Mouse (Mus musculus): Measurements from ENCODE around the gene Ssty2. TPM values are rescaled to one million over a fixed set of nuclear protein-coding genes. Genes with fewer than 3 reads are reported as not detected.
"Not testable (repeated sequence)": the region's sequence is repeated elsewhere in the genome, so short reads cannot be mapped to it uniquely, and the experiment has no call there.

The Ssty2 gene
- not detected in 2 replicates for polyA plus RNA-seq (2014; fragmentation: Nextera tagmentation; extraction: Ambion mirVana)

DNA sequence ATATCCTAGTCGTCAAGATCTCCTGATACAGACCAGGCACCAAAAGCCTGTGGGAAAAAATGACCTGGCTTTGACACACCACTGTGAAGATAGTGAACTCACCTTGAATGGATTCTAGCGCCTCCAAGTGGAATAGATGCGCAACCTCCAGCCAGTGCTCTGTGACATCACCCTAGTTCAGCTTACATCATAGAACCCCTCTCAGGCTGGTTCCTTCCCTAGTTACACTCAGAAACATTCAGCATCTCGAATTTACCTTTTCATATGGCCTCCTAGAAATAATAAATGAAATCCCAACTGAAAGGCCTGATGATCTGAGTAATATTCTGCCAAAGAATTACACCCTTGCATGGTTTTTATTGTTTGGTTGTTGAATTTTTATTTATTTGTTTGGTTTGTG is at the start of gene Ssty2:
Gene Ssty2 (minus strand): TSS at position 101 of the 400 bp plus-strand sequence.
- H3K4me2 ChIP-seq (ENCODE audit: low read length); ATAC-seq (ENCODE audit: low FRiP score, low TSS enrichment); H3K36me3 ChIP-seq (ENCODE audit: control insufficient read depth, insufficient read depth, low read length); H3K27ac ChIP-seq (replicated peaks; ENCODE audit: low read depth, low read length); DNase-seq; H3K4me1 ChIP-seq (ENCODE audit: control insufficient read depth, insufficient read depth, low read length); H3K4me3 ChIP-seq (replicated peaks; ENCODE audit: low read depth, low read length); H3K27me3 ChIP-seq (ENCODE audit: control insufficient read depth, insufficient read depth, low read length); H3K9me3 ChIP-seq (ENCODE audit: control insufficient read depth, low read length); H3K9ac ChIP-seq (replicated peaks; ENCODE audit: low read length): not testable (repeated sequence)
- no CpG with 5 or more reads among the region's 4 CpGs for WGBS
